Mouse (Mus musculus): Measurements from ENCODE around the gene Dcp1a. TPM values are rescaled to one million over a fixed set of nuclear protein-coding genes. Genes with fewer than 3 reads are reported as not detected.

Gene Dcp1a
- polyA plus RNA-seq, 1 experiment from 2014 or later = 21.8 TPM

GRCm38 (mm10) chr14:30576260-30576659 lies 96.9 kb downstream of the Dcp1a start:
- Histone ChIP-seq H3K27ac (ENCODE audit: poor library complexity, severe bottlenecking) (no peak overlapping the region), H3K4me2 (no peak overlapping the region), H3K36me3 (peaks cover 45% of the 10 kb centered on the region), H3K4me3 (no peak overlapping the region), H3K9me3 (replicated peaks) (no peaks in the 10 kb centered on the region), H3K4me1 (replicated peaks) (peaks cover 32% of the 10 kb centered on the region), H3K9ac (peak overlapping the region; percentile 45; the same call in 1 of the 2 replicates), H3K27me3 (replicated peaks) (no peaks in the 10 kb centered on the region)
- ATAC-seq (ENCODE audit: insufficient number of reproducible peaks, low FRiP score) = no peak
- WGBS = 43% methylated on average over 5 of the region's 5 CpGs

Small RNA genes lying within 50 kb of the gene (microRNA-seq; reads per million reads assigned to microRNA genes)
- 4.2 reads per million, percentile 14 among the genes with 10 or more reads in this experiment for gene Mir3076

Other genes with a start within 250 kb of the Dcp1a start
- gene Cacna1d, start 11.9 kb downstream of the Dcp1a start, polyA plus RNA-seq (2016; fragmentation: Nextera tagmentation; extraction: Ambion mirVana) = 10.0 and 10.3 TPM in 2 replicates
- gene Tkt, start 68.8 kb downstream of the Dcp1a start, polyA plus RNA-seq (2016; fragmentation: Nextera tagmentation; extraction: Ambion mirVana) = 85.7 and 90.4 TPM in 2 replicates
- 38.8 and 40.7 TPM in 2 replicates for gene Prkcd, start 146.7 kb downstream of the Dcp1a start, polyA plus RNA-seq (2016; fragmentation: Nextera tagmentation; extraction: Ambion mirVana)
- 12.1 and 12.3 TPM in 2 replicates for gene Rft1, start 174.8 kb downstream of the Dcp1a start, polyA plus RNA-seq (2016; fragmentation: Nextera tagmentation; extraction: Ambion mirVana)
- 11.5 and 12.0 TPM in 2 replicates for gene Sfmbt1, start 235.3 kb downstream of the Dcp1a start, polyA plus RNA-seq (2016; fragmentation: Nextera tagmentation; extraction: Ambion mirVana)

Measured in heart, embryonic 12.5 days (tissue).